Mouse (Mus musculus) liver, embryonic 15.5 days (tissue): ENCODE results near the gene Pde11a. TPM values are rescaled to one million over a fixed set of nuclear protein-coding genes. Genes with fewer than 3 reads are reported as not detected.

Experiments used
- ATAC-seq: fragments of 200-750 bp; cut with Nextera tagmentation; 2 replicates; pipeline ENCODE4 v1.8.0; 2017; ENCODE audit warnings: moderate number of reproducible peaks, mild to moderate bottlenecking, moderate library complexity; ENCODE audit not compliant: insufficient read depth
- H3K27ac ChIP-seq: fragments of 300-500 bp; sonication (generic); replicated peaks from 2 replicates; pipeline ENCODE4 v1.5.1; 2015; ENCODE audit warnings: mild to moderate bottlenecking, inconsistent platforms
- H3K27me3 ChIP-seq: fragments of 300-500 bp; sonication (generic); 2 replicates; pipeline ENCODE4 v1.6.1; 2015; ENCODE audit warnings: mild to moderate bottlenecking, inconsistent platforms
- H3K36me3 ChIP-seq: fragments of 300-500 bp; sonication (generic); replicated peaks from 2 replicates; pipeline ENCODE4 v1.6.1; 2015; ENCODE audit warnings: moderate library complexity, mild to moderate bottlenecking, inconsistent platforms
- H3K4me1 ChIP-seq: fragments of 300-500 bp; sonication (generic); replicated peaks from 2 replicates; pipeline ENCODE4 v1.6.1; 2015; ENCODE audit warnings: inconsistent platforms
- H3K4me2 ChIP-seq: fragments of 300-500 bp; sonication (generic); 2 replicates; pipeline ENCODE4 v1.6.1; 2015; ENCODE audit warnings: moderate library complexity, mild to moderate bottlenecking, inconsistent platforms
- H3K4me3 ChIP-seq: fragments of 300-500 bp; sonication (generic); replicated peaks from 2 replicates; pipeline ENCODE4 v1.5.1; 2015; ENCODE audit warnings: mild to moderate bottlenecking, inconsistent platforms
- H3K9ac ChIP-seq: fragments of 300-500 bp; sonication (generic); 2 replicates; pipeline ENCODE4 v1.6.1; 2015; ENCODE audit warnings: moderate library complexity, mild to moderate bottlenecking, inconsistent platforms
- H3K9me3 ChIP-seq: fragments of 300-500 bp; sonication (generic); replicated peaks from 2 replicates; pipeline ENCODE4 v1.6.1; 2016; ENCODE audit warnings: inconsistent platforms
- WGBS: fragments of 180-500 bp; shearing (Covaris S2); methylation state at CpG from one replicate; pipeline ENCODE4 v1.1.7; 2015; ENCODE audit warnings: mixed read lengths; ENCODE audit not compliant: insufficient replicate concordance; 5-methylcytosine and 5-hydroxymethylcytosine counted together
- polyA plus RNA-seq: library from polyadenylated mRNA; unstranded; fragments of >200 nt; fragmentation: Nextera tagmentation; extraction: Ambion mirVana; gene quantifications from 2 replicates; pipeline ENCODE4 v1.2.1, GENCODE M21; 2015

The Pde11a gene
- polyA plus RNA-seq, 1 experiment from 2014 or later = not detected

DNA sequence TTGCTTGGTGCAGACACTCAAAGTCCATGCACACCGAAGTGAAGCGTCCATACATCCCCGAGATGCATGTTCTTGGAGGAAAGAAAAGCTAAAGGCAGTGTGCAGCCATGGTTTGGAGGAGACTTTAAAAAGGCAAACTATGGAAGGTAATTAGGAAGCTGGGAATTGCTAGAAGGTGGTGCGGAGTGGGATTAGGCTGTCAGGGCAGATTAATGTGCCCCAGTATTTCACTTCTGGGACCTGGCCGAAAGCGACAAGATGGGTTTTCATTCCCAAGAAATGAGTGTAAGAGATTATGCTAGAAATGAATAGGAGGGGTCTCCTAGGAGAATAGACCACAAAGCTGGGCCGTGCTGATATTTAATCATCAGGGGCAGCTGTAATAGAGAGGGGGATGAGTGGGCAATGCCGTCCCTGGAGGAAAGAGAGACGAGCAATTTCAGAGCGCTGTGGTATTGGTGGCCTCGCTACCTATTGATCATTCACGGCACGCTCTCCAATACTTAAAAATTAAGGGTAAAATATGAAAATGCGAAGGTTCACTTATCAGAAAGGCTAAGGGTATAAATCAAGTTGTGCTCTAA, 284.7 kb downstream of the Pde11a start:
- no peak for ATAC-seq
- Histone ChIP-seq H3K4me1 (no peaks in the 10 kb centered on the region), H3K27me3 (no peaks in the 10 kb centered on the region), H3K9me3 (no peaks in the 10 kb centered on the region), H3K27ac (no peak overlapping the region), H3K4me2 (no peak overlapping the region), H3K9ac (no peak overlapping the region), H3K4me3 (no peak overlapping the region), H3K36me3 (no peaks in the 10 kb centered on the region)
- WGBS = 75% methylated on average over 14 of the region's 14 CpGs

DNA sequence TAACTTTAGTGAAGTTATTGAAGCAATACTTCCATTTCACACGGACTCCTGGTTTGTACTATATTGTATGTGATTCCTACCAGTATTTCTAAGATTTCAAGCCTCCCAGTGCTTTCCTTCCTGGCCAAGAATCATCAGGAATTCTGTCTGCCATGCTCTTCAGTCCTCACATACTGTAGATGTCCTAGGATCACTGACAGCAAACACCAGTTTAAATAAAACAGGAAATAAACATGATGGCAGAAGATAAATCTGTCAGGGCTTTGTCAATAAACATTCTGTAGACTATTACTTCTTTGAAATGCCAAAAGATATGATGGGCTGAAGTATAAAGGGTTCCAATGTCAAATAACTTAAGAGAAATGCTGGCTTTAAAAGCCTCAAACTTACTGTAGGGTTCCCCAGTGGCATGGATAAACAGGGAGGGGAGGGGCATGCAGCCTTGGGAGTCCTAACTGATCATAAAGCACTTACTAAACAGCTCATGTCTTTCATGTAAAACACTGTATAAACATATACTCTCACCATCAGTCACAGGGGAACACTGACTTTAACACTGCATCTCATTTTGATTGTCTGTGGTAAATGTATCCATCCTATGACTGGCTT, 285.6 kb downstream of the Pde11a start:
- Histone ChIP-seq H3K27ac (no peak overlapping the region), H3K27me3 (no peaks in the 10 kb centered on the region), H3K9me3 (no peaks in the 10 kb centered on the region), H3K4me1 (no peaks in the 10 kb centered on the region), H3K36me3 (no peaks in the 10 kb centered on the region), H3K4me2 (no peak overlapping the region), H3K9ac (no peak overlapping the region), H3K4me3 (no peak overlapping the region)
- no peak for ATAC-seq
- 60% methylated on average over 1 of the region's 1 CpGs for WGBS

DNA sequence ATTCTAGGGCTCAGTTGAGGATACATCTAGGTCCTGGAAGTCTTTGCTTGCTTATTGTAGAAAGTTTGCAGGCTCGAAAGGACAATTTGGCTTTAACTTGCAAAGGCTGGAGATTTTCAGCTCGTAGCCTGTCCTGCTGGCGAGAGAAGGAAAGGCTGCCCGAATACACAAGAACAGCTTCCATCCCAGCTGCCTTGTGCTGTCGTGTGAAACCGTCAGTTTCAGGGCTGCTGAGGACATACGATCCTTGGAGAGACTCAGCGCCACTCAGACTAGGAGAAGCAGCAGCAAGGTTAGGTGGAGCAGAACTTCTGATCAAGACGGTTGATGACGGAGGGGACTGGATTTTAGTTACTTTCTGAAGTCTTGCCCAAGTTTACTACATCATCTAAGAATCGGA, 287.2 kb downstream of the Pde11a start:
- Histone ChIP-seq H3K27me3 (no peaks in the 10 kb centered on the region), H3K4me1 (no peaks in the 10 kb centered on the region), H3K9ac (no peak overlapping the region), H3K9me3 (no peaks in the 10 kb centered on the region), H3K36me3 (no peaks in the 10 kb centered on the region), H3K27ac (no peak overlapping the region), H3K4me3 (no peak overlapping the region), H3K4me2 (no peak overlapping the region)
- WGBS = 65% methylated on average over 11 of the region's 11 CpGs
- no peak for ATAC-seq

DNA sequence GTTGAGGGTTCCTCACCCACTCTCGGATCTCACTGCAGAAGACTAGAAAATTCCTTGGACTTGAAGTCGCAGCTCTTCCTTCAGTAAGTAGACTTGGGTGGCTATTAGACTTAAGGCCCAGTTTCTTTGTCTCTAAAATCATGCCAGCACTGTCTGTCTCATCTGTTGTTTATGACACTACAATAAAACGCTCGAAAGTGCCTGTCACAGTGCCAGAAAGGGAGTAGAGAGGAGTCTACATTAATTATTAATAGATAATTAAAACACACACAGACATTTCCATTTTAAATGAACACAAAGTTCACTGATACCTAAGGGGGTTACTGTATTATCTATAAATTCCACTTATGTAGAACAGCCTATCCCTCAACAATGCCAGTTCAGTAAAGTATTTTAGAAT, 287.7 kb downstream of the Pde11a start:
- no peak for ATAC-seq
- 64% methylated on average over 4 of the region's 4 CpGs for WGBS
- Histone ChIP-seq H3K27me3 (no peaks in the 10 kb centered on the region), H3K36me3 (no peaks in the 10 kb centered on the region), H3K4me3 (no peak overlapping the region), H3K9ac (no peak overlapping the region), H3K4me2 (no peak overlapping the region), H3K27ac (no peak overlapping the region), H3K4me1 (no peaks in the 10 kb centered on the region), H3K9me3 (no peaks in the 10 kb centered on the region)

DNA sequence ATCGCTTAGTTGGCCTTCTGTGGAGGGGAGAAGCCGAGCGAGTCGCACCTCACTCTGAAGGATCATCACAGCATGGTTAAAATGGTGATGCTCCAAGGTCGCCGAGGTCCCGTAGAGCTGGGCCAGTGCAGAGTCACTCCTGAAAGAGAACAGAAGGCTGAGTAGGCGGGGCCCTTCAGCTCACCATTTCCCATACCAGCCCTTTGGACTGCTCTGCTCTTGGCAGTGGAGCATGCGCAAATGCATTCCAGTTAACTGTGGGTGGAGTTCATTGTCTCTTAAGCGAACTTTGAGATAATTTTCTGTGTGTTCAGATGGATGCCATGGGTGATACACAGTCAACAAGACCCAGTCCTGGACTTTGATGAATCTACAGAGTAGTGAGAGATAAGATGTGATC, 288.5 kb downstream of the Pde11a start:
- Histone ChIP-seq H3K27me3 (no peaks in the 10 kb centered on the region), H3K9me3 (no peaks in the 10 kb centered on the region), H3K4me3 (no peak overlapping the region), H3K9ac (no peak overlapping the region), H3K27ac (no peak overlapping the region), H3K4me2 (no peak overlapping the region), H3K36me3 (no peaks in the 10 kb centered on the region), H3K4me1 (no peaks in the 10 kb centered on the region)
- WGBS = 70% methylated on average over 10 of the region's 10 CpGs
- ATAC-seq = no peak

DNA sequence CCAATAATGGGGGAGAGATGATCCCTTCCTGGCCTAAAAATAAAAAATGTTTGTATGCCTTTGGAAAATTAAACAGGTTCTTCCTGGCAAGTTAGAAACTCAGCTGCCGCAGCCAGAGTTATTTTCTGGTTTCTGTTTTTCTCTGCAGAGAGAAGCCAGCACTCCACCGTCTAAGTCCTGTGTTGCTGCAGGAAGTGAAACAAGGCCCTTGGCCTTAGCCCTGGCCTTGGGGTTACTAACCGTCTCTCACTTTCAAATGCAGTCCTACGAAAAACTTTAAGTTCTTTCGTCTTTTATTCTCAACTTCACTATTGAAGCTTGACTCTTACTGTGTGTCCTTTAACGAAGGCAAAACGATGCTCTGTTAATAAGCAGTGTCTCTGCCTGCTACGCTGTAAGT, 289.0 kb downstream of the Pde11a start:
- no peaks in the 10 kb centered on the region for H3K27me3 ChIP-seq
- ATAC-seq = no peak
- H3K36me3 ChIP-seq = no peaks in the 10 kb centered on the region
- no peak overlapping the region for H3K4me3 ChIP-seq
- no peaks in the 10 kb centered on the region for H3K9me3 ChIP-seq
- no peak overlapping the region for H3K4me2 ChIP-seq
- H3K27ac ChIP-seq = no peak overlapping the region
- no peak overlapping the region for H3K9ac ChIP-seq
- no peaks in the 10 kb centered on the region for H3K4me1 ChIP-seq
- 68% methylated on average over 8 of the region's 8 CpGs for WGBS

DNA sequence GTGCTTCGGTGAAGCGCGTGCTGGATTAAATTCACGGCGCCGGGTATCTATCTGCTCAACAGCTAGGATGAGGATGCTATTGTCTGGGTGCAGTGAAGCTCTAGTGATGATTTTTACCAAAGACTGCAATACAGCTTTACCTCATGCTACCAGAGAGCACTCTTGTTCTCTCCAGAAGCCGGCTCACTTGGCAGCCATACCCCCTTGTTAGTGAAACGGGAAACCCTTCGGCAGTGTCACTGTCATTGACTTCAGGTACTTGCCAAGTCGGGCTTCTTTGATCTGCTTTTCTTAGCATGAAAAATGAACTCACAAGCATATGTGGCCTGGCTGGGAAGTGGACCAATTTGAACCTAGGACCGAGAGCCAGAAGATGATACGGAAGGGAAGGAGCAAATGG, 290.8 kb downstream of the Pde11a start:
- 78% methylated on average over 12 of the region's 12 CpGs for WGBS
- no peak for ATAC-seq

DNA sequence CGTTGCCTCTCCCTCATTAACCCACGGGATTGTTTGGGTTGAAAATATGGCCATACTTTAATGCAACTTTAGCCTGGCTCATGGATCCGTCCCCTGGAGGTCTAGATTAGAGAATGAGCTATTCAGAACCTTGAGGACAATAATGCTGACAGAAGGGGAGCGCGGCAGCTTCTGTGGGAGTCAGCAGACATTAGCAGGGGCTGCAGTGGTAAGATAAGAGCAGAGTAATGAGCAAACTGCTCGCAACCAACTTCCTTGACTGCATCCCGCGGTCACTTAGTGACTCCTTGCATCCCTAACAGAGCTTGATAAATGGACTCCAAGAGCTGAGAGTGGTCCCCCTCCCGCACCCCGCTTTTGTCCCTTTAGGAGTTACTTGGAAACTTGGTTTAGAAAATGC, 296.4 kb downstream of the Pde11a start:
- 11% methylated on average over 10 of the region's 10 CpGs for WGBS
- no peak overlapping the region for H3K4me2 ChIP-seq
- peak; percentile 28; the same call in 1 of the 2 replicates for ATAC-seq

More for the DNA sequence above, 290.8 kb downstream of the Pde11a start:
- no peaks in the 10 kb centered on the region for H3K27me3 ChIP-seq
- no peak overlapping the region for H3K4me2 ChIP-seq
- no peak overlapping the region for H3K4me3 ChIP-seq
- no peak overlapping the region for H3K9ac ChIP-seq
- H3K27ac ChIP-seq = no peak overlapping the region
- no peaks in the 10 kb centered on the region for H3K4me1 ChIP-seq
- H3K36me3 ChIP-seq = no peaks in the 10 kb centered on the region
- H3K9me3 ChIP-seq = no peaks in the 10 kb centered on the region

DNA sequence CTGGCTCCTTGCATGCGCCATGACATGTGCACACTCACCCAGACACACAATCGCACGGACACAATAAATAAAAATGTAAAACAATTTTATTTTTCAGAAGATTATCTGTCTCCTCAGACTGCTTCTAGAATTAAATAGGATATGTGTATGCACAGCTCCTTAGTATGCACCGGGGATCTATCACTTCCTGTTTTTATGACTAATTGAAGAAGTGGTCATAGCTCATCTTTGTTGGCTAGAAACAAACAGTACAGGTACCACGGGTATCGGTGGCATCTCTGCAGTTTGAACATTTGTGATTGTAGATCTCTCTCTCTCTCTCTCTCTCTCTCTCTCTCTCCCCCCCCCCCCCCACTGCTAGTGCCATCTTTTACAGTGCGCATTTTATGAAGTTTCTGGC, 298.5 kb downstream of the Pde11a start:
- Histone ChIP-seq H3K9ac (no peak overlapping the region), H3K4me2 (no peak overlapping the region), H3K27ac (no peak overlapping the region), H3K27me3 (no peaks in the 10 kb centered on the region), H3K36me3 (no peaks in the 10 kb centered on the region), H3K4me1 (no peaks in the 10 kb centered on the region), H3K4me3 (no peak overlapping the region), H3K9me3 (no peaks in the 10 kb centered on the region)
- ATAC-seq = no peak
- 63% methylated on average over 7 of the region's 7 CpGs for WGBS

More for the DNA sequence above, 296.4 kb downstream of the Pde11a start:
- H3K9ac ChIP-seq = no peak overlapping the region
- H3K27me3 ChIP-seq = no peaks in the 10 kb centered on the region
- no peaks in the 10 kb centered on the region for H3K9me3 ChIP-seq
- no peak overlapping the region for H3K4me3 ChIP-seq
- no peaks in the 10 kb centered on the region for H3K36me3 ChIP-seq
- no peak overlapping the region for H3K27ac ChIP-seq
- H3K4me1 ChIP-seq = no peaks in the 10 kb centered on the region

DNA sequence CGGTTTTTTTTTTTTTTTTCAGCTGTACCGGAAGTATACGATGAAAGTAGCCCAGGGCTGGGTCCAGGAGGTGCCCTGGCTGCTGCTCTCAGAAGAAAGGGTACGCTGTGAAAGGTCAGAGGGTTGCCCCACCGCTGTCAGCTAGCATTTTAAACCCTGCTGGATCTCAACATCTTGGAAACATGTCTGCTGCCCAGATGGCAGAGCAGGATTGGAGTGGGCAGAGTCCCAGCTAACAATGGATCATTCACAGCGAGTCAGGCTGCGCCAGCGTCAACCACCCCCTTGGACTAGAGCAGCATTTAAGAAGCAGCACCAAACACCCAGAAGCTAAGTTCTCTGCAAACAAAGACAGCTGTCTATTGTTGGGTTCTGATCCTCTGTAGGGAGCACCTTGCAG, 308.5 kb downstream of the Pde11a start:
- H3K4me1 ChIP-seq = no peaks in the 10 kb centered on the region
- no peak overlapping the region for H3K27ac ChIP-seq
- no peaks in the 10 kb centered on the region for H3K36me3 ChIP-seq
- H3K4me3 ChIP-seq = no peak overlapping the region
- WGBS = 57% methylated on average over 8 of the region's 8 CpGs
- H3K4me2 ChIP-seq = no peak overlapping the region
- peaks cover 5% of the 10 kb centered on the region; the same call in 1 of the 2 replicates for H3K27me3 ChIP-seq
- no peak for ATAC-seq
- no peak overlapping the region for H3K9ac ChIP-seq
- H3K9me3 ChIP-seq = no peaks in the 10 kb centered on the region

DNA sequence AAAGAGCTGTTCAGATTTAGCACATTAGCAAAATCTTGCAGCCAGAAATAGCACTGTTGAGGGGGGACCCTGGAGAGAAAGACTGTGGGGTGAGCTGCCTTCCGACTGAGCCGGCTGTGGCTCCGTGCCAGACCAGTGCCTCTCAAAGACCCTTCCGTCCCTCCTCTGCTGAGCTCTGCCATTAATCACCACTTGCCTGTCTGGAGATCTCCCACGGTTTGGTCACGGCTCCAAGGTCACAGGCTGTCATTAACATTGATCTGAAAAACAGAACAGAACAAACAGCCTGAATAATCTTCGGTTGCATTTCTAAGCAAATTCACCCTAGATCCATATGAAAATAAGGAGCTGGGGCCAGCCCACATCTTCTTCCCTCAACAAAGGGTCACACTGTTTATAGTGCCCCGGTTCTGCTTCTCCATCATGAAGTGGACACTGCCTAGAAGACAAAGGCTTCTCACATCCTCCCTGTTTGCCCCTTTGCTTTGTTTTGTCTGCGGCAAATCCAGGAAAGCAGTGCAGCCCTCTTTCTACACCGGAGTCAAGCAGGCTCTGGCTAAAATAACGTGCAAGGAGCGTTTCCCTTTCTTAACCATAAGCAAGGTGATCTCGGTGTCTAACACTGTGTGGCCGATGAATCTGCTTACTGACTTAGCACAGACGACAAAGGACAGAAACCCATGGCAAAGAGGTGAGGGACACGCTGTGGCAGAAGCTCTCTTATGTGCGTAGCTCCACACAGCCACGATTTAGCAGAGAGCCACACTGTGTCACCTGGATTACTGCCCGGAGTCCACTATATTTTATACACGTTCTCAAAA, 309.3 kb downstream of the Pde11a start:
- WGBS = 32% methylated on average over 20 of the region's 20 CpGs
- Histone ChIP-seq H3K4me3 (no peak overlapping the region), H3K9ac (no peak overlapping the region), H3K27me3 (peaks cover 5% of the 10 kb centered on the region; the same call in 1 of the 2 replicates), H3K27ac (no peak overlapping the region), H3K9me3 (no peaks in the 10 kb centered on the region), H3K4me1 (no peaks in the 10 kb centered on the region), H3K36me3 (no peaks in the 10 kb centered on the region), H3K4me2 (no peak overlapping the region)
- no peak for ATAC-seq
